In genomic region chr4:21758860-21759259, GRCm38 (mm10) we compare ENCODE assay signal across 16 mouse cellular contexts. TPM values are rescaled to one million over a fixed set of nuclear protein-coding genes. Genes with fewer than 3 reads are reported as not detected.
A peak's percentile ranks its signal among the peaks of the same experiment; 100 is the strongest.
DNase-seq lines count a peak whose midpoint lies in the region; ATAC-seq and TF ChIP-seq lines count a peak whose summit lies in the region.
"Had no signal": no experiment of that assay in that cellular context is flagged by ENCODE, and none has a peak within 500 bp of the region (broad histone marks: within the 10 kb centered on the region; RNA-seq: fewer than 3 reads in every experiment).

No protein-coding gene starts in this region.

- no peaks in the 10 kb centered on the region for H3K4me1 ChIP-seq in hindbrain, postnatal 0 days (ENCODE audit: insufficient read depth, low read length)
- H3K4me1 ChIP-seq in hindbrain, embryonic 16.5 days (ENCODE audit: control insufficient read depth, insufficient read depth, low read depth, low read length), result no peaks in the 10 kb centered on the region
- no peaks in the 10 kb centered on the region for H3K4me1 ChIP-seq in lung, postnatal 0 days (ENCODE audit: insufficient read depth, low read depth, low read length)
- peaks cover 5 to 8% of the 10 kb centered on the region in 2 experiments for H3K4me1 ChIP-seq in liver, embryonic 14.5 days (replicated peaks; ENCODE audit: control insufficient read depth in 2 of 2, insufficient read depth in 2 of 2, low read length in 1 of 2)
- H3K4me1 ChIP-seq: hindbrain, embryonic 15.5 days; midbrain, embryonic 10.5 days had no signal

- H3K27ac ChIP-seq in hindbrain, postnatal 0 days, result no peak overlapping the region
- H3K27ac ChIP-seq in hindbrain, embryonic 16.5 days (ENCODE audit: low read depth, low read length), result no peak overlapping the region
- H3K27ac ChIP-seq in lung, postnatal 0 days (ENCODE audit: low read length), result no peak overlapping the region
- H3K27ac ChIP-seq in liver, embryonic 14.5 days, result no peak overlapping the region
- H3K27ac ChIP-seq: forebrain, embryonic 13.5 days; hindbrain, embryonic 15.5 days; midbrain, embryonic 10.5 days had no signal

- no peak overlapping the region for H3K9ac ChIP-seq in hindbrain, postnatal 0 days (replicated peaks; ENCODE audit: low read length)
- H3K9ac ChIP-seq in hindbrain, embryonic 16.5 days (ENCODE audit: low read depth, low read length), result no peak overlapping the region
- no peak overlapping the region for H3K9ac ChIP-seq in lung, postnatal 0 days (replicated peaks; ENCODE audit: low read depth)
- H3K9ac ChIP-seq in liver, embryonic 14.5 days (replicated peaks), result no peak overlapping the region
- H3K9ac ChIP-seq: forebrain, embryonic 13.5 days; hindbrain, embryonic 15.5 days had no signal

- TF ChIP-seq EP300 in lung, postnatal 0 days (IDR thresholded peaks at IDR 0.05), result no peak
- no peak for TF ChIP-seq EP300 in liver, embryonic 14.5 days (IDR thresholded peaks at IDR 0.05; ENCODE audit: low read depth)

- no peak overlapping the region for H3K4me2 ChIP-seq in hindbrain, postnatal 0 days (ENCODE audit: low read depth, low read length)
- H3K4me2 ChIP-seq in hindbrain, embryonic 16.5 days (ENCODE audit: low read length), result no peak overlapping the region
- H3K4me2 ChIP-seq in lung, postnatal 0 days (replicated peaks; ENCODE audit: low read depth, low read length), result no peak overlapping the region
- H3K4me2 ChIP-seq in liver, embryonic 14.5 days (ENCODE audit: low read depth), result no peak overlapping the region
- H3K4me2 ChIP-seq: forebrain, embryonic 13.5 days; hindbrain, embryonic 15.5 days had no signal

- DNase-seq in hindbrain, postnatal 0 days (ENCODE audit: low spot score), result no peak
- DNase-seq in lung, postnatal 0 days (ENCODE audit: low spot score), result no peak
- no peak for DNase-seq in lung, postnatal 14 days
- DNase-seq in ES-CJ7 (ENCODE audit: low read depth, low spot score), result peak; percentile 69
- DNase-seq in liver, embryonic 14.5 days (ENCODE audit: low read depth in 3 of 3, low spot score in 3 of 3), result no peak
- DNase-seq in Muller cell, postnatal 12 days (ENCODE audit: inconsistent ontology term), result no peak
- no peak for DNase-seq in lung, adult 18-20 months
- DNase-seq: adrenal gland, postnatal 25 days; heart, postnatal 14 days; kidney, postnatal 14 days; lung, postnatal 10 days; right cerebral cortex, postnatal 25 days had no signal

- no peaks in the 10 kb centered on the region for H3K27me3 ChIP-seq in hindbrain, postnatal 0 days (ENCODE audit: insufficient read depth, low read length)
- H3K27me3 ChIP-seq in hindbrain, embryonic 16.5 days (replicated peaks; ENCODE audit: control insufficient read depth, insufficient read depth, low read length), result no peaks in the 10 kb centered on the region
- H3K27me3 ChIP-seq in lung, postnatal 0 days (replicated peaks; ENCODE audit: insufficient read depth, low read length), result no peaks in the 10 kb centered on the region
- no peaks in the 10 kb centered on the region for H3K27me3 ChIP-seq in liver, embryonic 14.5 days (ENCODE audit: control insufficient read depth, insufficient read depth, low read length)
- H3K27me3 ChIP-seq: forebrain, embryonic 13.5 days; hindbrain, embryonic 15.5 days had no signal

- no peak for ATAC-seq in hindbrain, postnatal 0 days
- no peak for ATAC-seq in hindbrain, embryonic 16.5 days
- no peak for ATAC-seq in lung, postnatal 0 days
- no peak for ATAC-seq in liver, embryonic 14.5 days (ENCODE audit: insufficient read depth)
- ATAC-seq: forebrain, embryonic 13.5 days had no signal

- WGBS in hindbrain, postnatal 0 days, result 45% methylated on average over 1 of the region's 1 CpGs
- 52% methylated on average over 1 of the region's 1 CpGs for WGBS in hindbrain, embryonic 16.5 days
- 63% methylated on average over 1 of the region's 1 CpGs for WGBS in lung, postnatal 0 days
- 33% methylated on average over 1 of the region's 1 CpGs for WGBS in liver, embryonic 14.5 days (ENCODE audit: insufficient replicate concordance)

- H3K9me3 ChIP-seq in hindbrain, postnatal 0 days (ENCODE audit: low read length), result no peaks in the 10 kb centered on the region
- no peaks in the 10 kb centered on the region for H3K9me3 ChIP-seq in hindbrain, embryonic 16.5 days (ENCODE audit: control insufficient read depth, low read length)
- H3K9me3 ChIP-seq in lung, postnatal 0 days (ENCODE audit: low read length), result no peaks in the 10 kb centered on the region
- H3K9me3 ChIP-seq in liver, embryonic 14.5 days (ENCODE audit: control insufficient read depth, low read length), result no peaks in the 10 kb centered on the region
- H3K9me3 ChIP-seq: forebrain, embryonic 13.5 days; hindbrain, embryonic 15.5 days had no signal

- H3K36me3 ChIP-seq in hindbrain, postnatal 0 days (ENCODE audit: insufficient read depth, low read length), result no peaks in the 10 kb centered on the region
- H3K36me3 ChIP-seq in hindbrain, embryonic 16.5 days (ENCODE audit: control insufficient read depth, insufficient read depth, low read length), result peaks cover 6% of the 10 kb centered on the region; the same call in 1 of the 2 replicates
- H3K36me3 ChIP-seq in lung, postnatal 0 days (ENCODE audit: insufficient read depth, low read length), result no peaks in the 10 kb centered on the region
- peaks cover 3% of the 10 kb centered on the region for H3K36me3 ChIP-seq in liver, embryonic 14.5 days (replicated peaks; ENCODE audit: control insufficient read depth, insufficient read depth, low read depth)

- H3K4me3 ChIP-seq in hindbrain, postnatal 0 days (ENCODE audit: low read length), result no peak overlapping the region
- H3K4me3 ChIP-seq in hindbrain, embryonic 16.5 days (ENCODE audit: low read length), result no peak overlapping the region
- H3K4me3 ChIP-seq in lung, postnatal 0 days (ENCODE audit: low read depth, low read length), result no peak overlapping the region
- H3K4me3 ChIP-seq in liver, embryonic 14.5 days (ENCODE audit: insufficient read depth in 1 of 2, low read depth in 2 of 2, low read length in 2 of 2), result no peak overlapping the region
- H3K4me3 ChIP-seq: forebrain, embryonic 13.5 days; hindbrain, embryonic 15.5 days; midbrain, embryonic 10.5 days had no signal

- TF ChIP-seq CTCF in hindbrain, postnatal 0 days (IDR thresholded peaks at IDR 0.05; ENCODE audit: low read depth), result peak; percentile 20; the same call in 1 of the 2 replicates
- TF ChIP-seq CTCF in lung, postnatal 0 days (IDR thresholded peaks at IDR 0.05), result 0 out of 2 replicates have a peak, but pooled peaks have one; percentile 19
- TF ChIP-seq CTCF in liver, embryonic 14.5 days (IDR thresholded peaks at IDR 0.05; ENCODE audit: low read depth), result peak; percentile 57

RNA-seq across cellular contexts. Expression of gene Usp45, which starts 8.1 kb away (rescaled TPM):
- 8.3 and 8.5 TPM in 2 replicates for total RNA-seq in hindbrain, postnatal 0 days (2014; rRNA removed)
- polyA plus RNA-seq in hindbrain, postnatal 0 days (2015; fragmentation: Nextera tagmentation; extraction: Ambion mirVana), result 4.2 and 4.9 TPM in 2 replicates
- polyA plus RNA-seq in hindbrain, embryonic 16.5 days (2015; fragmentation: Nextera tagmentation; extraction: Ambion mirVana), result 5.2 and 5.4 TPM in 2 replicates
- polyA plus RNA-seq in lung, postnatal 0 days (2015; fragmentation: Nextera tagmentation; extraction: Ambion mirVana), result 3.1 and 5.3 TPM in 2 replicates
- 6.8 and 9.8 TPM in 2 replicates for polyA plus RNA-seq in liver, embryonic 14.5 days (2012; rRNA removed)
- polyA plus RNA-seq in liver, embryonic 14.5 days (2014; fragmentation: Nextera tagmentation; extraction: Ambion mirVana), result 15.1 and 16.3 TPM in 2 replicates

RNA-seq across cellular contexts. Expression of gene Tstd3, which starts 8.2 kb away (rescaled TPM):
- 11.4 and 16.7 TPM in 2 replicates for total RNA-seq in hindbrain, postnatal 0 days (2014; rRNA removed)
- 24.8 and 26.1 TPM in 2 replicates for polyA plus RNA-seq in hindbrain, postnatal 0 days (2015; fragmentation: Nextera tagmentation; extraction: Ambion mirVana)
- 25.4 and 28.5 TPM in 2 replicates for polyA plus RNA-seq in hindbrain, embryonic 16.5 days (2015; fragmentation: Nextera tagmentation; extraction: Ambion mirVana)
- polyA plus RNA-seq in lung, postnatal 0 days (2015; fragmentation: Nextera tagmentation; extraction: Ambion mirVana), result 5.9 and 6.1 TPM in 2 replicates
- 4.3 and 8.0 TPM in 2 replicates for polyA plus RNA-seq in liver, embryonic 14.5 days (2012; rRNA removed)
- polyA plus RNA-seq in liver, embryonic 14.5 days (2014; fragmentation: Nextera tagmentation; extraction: Ambion mirVana), result 15.0 and 16.2 TPM in 2 replicates

RNA-seq across cellular contexts. Expression of gene Ccnc, which starts 31.4 kb away (rescaled TPM):
- total RNA-seq in hindbrain, postnatal 0 days (2014; rRNA removed), result 28.0 and 29.4 TPM in 2 replicates
- polyA plus RNA-seq in hindbrain, postnatal 0 days (2015; fragmentation: Nextera tagmentation; extraction: Ambion mirVana), result 60.7 and 67.2 TPM in 2 replicates
- polyA plus RNA-seq in hindbrain, embryonic 16.5 days (2015; fragmentation: Nextera tagmentation; extraction: Ambion mirVana), result 68.7 and 72.4 TPM in 2 replicates
- 32.3 TPM in 2 replicates for polyA plus RNA-seq in lung, postnatal 0 days (2015; fragmentation: Nextera tagmentation; extraction: Ambion mirVana)
- 4.8 and 6.4 TPM in 2 replicates for polyA plus RNA-seq in liver, embryonic 14.5 days (2012; rRNA removed)
- polyA plus RNA-seq in liver, embryonic 14.5 days (2014; fragmentation: Nextera tagmentation; extraction: Ambion mirVana), result 23.0 and 25.3 TPM in 2 replicates
